Mouse (Mus musculus): ENCODE measurements around the gene Tcl1b1. TPM values are rescaled to one million over a fixed set of nuclear protein-coding genes. Genes with fewer than 3 reads are reported as not detected.
"Not testable (repeated sequence)": the region's sequence is repeated elsewhere in the genome, so short reads cannot be mapped to it uniquely, and the experiment has no call there.

Tcl1b1 gene
- total RNA-seq (2015): not detected in 2 replicates
- total RNA-seq (2017): not detected in 2 replicates

DNA sequence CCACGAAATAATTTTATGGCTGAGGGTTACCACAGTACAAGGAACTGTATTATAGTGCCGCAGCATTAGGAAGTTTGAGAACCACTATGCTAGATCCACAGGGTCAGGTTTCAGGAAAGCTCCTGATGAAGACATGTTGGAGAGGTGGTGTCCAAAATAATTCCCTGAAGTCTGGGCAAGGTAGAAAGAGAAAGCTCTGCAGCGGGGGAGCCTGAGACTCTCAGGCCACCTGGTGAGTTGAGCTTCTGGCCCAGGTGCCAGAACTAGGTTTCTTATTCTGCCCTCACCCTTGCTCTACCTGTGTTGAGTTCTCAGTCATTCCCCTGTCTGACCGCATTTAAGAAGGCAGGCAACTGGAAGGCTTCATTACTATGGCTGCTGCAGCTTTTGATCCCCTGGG lies at the start of gene Tcl1b1:
Gene Tcl1b1 (plus strand): TSS at position 301 of the 400 bp plus-strand sequence.
- no peak for ATAC-seq (replicated peaks; ENCODE audit: poor library complexity)

DNA sequence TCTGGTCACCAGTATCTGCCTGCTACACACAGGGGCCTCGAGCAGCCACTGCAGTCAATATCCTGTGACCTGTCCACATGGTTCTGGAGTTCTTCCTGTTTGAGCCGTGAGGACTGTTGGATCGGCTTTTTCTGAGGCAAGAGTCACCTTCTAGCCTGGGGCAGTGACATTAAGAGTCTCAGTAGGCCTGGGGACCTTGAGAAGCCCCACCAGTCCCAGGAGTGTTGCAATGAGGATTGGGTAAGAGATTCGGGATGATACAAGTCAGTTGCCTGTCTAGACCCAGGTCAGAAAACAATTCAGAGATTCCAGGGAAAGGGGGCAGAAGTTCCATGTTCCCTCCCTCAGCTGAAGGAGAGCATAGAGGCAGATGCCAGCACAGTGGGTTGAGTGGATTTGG lies 49.7 kb upstream of the Tcl1b1 start:
- ATAC-seq (replicated peaks; ENCODE audit: poor library complexity): peak; percentile 58

DNA sequence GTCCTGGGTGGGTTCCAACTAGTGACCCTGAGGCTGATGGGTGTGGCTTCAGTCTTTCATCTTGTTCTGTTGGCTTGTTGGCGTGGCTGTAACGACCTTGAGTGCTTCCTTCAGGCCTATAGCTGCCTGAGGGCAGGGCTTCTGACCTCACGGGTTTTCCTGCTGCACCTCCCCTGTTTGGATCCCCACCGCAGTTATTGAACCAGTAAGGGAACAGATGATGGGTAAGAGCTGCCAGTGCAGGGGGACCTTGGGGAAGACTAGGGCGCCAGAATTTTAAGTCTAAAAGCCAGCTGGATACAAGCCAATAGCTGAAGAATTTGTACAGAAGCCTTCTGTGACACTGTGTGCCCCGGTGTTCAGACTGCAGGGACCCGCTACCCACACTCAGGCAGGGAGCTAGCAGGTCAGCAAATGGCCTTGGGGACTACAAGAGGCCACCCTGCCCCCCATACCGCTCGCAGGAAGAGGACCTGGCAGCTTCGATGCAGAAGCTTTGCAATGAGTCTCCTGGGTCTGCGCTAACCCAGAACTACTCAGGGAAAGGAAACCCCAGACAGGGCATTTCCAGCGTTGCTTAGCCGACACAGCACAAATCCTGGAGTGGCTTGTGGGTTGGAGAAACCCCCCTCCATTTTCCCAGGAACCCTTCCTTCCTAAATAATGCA lies 47.0 kb upstream of the Tcl1b1 start:
- no peak for ATAC-seq (replicated peaks; ENCODE audit: poor library complexity)

DNA sequence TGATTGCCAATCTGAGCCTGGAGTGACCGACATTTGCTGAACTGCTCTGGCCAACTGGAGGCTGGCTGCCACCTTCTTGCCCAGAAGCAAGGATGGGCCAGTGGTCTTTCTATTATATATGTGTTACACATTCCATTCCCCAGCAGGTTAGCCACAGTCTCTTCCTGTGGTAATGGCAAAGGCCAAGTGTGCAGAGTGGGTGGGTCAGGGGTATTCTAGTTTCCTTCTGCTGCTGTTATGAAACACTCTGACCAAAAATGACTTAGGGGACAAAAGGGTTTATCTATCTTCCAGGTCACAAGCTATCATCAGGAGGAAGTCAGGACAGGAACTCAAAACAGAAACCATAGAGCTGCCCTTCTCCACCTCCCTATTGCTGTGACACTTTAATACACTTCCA lies 42.8 kb upstream of the Tcl1b1 start:
- peak; percentile 92 for ATAC-seq (replicated peaks; ENCODE audit: poor library complexity)

DNA sequence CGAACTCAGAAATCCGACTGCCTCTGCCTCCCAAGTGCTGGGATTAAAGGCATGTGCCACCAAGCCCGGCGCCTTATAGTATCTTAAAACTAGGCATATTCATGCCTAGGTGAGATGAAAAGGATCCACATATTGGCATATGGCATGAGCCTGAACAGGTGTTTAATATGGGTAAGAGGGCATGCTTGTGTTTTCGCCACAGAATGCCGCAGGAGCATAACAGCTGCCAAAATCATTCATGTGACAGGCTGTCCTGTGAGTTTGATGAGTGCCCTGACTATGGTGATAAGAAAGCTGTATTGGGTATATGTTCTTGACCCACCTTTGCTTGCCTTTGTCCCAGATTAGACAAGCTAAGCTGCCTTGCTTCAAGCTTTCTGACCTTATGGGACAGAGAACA lies 34.1 kb upstream of the Tcl1b1 start:
- no peak for ATAC-seq (replicated peaks; ENCODE audit: poor library complexity)

DNA sequence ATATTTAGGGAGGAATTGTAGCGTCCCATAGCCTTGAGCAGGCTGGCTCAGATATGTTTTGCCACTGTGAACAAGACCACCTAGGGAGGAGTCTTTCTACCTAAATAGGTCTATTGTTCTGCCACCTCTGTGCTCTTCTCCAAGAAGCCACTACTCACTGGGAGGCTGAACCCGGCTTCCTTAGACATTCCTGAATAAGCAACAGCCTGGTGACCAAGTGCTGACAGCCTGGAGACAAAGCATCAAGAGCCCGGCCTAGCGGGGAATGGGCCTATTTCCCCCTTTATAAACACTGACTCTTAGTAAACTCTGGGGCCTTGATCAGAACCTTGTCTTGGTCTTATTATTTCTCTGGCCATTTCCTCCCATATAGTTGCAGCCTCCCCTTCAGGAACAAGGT lies 33.0 kb upstream of the Tcl1b1 start:
- no peak for ATAC-seq (replicated peaks; ENCODE audit: poor library complexity)

- ATAC-seq (replicated peaks; ENCODE audit: poor library complexity): no peak
Observed at GRCm38 (mm10) chr12:105127607-105128006, 31.9 kb upstream of the Tcl1b1 start.

DNA sequence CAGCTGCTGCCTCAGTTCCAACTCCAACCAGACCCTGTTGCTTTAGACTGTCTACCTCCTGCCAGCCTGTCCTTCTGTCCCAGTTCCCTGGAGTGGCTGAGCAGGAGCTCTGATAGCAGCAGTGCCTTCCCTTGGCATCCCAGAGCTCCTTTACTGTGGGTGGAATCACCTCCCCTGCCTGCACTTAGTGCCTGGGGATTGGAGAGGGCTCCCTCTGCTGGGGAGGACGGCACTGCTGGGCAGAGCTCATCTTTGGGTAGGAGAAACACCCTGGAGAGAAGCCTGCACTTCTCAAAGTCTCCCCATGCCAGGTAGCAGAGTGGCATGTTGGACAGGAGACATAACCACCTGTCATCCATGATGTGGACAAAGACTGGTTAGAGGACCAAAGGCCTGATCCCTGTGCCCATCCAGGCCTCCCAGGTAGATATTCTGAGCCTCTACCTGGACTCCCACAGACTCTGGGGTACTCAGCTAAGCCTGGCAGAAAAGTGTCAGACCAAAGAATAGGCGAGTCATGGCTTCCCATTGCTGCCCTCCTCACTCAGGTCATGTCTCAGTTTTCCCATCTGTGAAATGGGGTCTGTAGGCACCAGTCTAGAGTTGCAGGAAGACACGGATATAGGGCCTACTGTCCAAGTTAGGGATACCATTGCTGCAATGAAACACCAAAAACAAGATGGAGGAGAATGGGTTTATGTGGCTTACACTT lies 29.8 kb upstream of the Tcl1b1 start:
- ATAC-seq (replicated peaks; ENCODE audit: poor library complexity): peak; percentile 84

DNA sequence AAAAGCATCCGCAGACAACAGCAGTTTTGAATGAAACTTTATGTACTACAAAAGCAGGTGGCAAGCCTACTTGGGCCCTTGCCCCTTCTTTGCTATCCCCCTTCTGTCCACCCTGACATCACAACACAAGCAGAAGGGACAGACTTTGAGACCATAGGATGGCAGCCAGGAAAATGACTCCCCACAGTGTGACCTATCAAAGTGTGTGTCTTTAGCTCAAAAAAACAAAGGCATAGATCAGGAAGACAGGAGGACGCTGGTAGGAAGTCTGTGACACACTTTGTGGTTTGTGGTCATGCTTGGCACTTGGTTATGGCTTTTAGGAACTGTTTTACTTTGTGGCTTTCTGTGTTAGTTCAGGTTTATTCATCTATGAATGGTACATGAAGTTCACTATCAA lies 25.3 kb upstream of the Tcl1b1 start:
- peak; percentile 47 for ATAC-seq (replicated peaks; ENCODE audit: poor library complexity)

DNA sequence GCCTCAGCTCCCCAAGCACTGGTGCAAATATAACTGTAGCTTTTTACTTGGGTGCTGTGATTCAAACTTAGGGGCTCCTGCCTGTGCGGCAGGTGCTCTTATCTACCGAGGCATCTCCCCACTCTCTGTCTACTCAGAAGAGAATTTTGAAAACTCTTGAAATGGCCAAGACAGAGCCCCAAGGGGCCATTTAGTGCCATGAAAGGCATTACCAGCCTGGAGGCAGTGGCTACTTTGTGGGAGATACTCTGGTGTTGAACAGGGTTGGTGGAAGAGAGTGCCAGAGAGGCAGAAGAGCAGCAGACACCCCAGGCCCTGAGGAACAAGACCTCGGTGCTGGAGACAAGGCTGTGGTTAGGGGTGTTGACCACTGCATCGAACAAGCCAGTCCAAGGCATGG lies 24.7 kb upstream of the Tcl1b1 start:
- ATAC-seq (replicated peaks; ENCODE audit: poor library complexity): not testable (repeated sequence)

- ATAC-seq (replicated peaks; ENCODE audit: poor library complexity): not testable (repeated sequence)
Observed at GRCm38 (mm10) chr12:105137729-105138128, 21.8 kb upstream of the Tcl1b1 start.

GRCm38 (mm10) chr12:105143096-105143495 lies 16.4 kb upstream of the Tcl1b1 start:
- ATAC-seq (replicated peaks; ENCODE audit: poor library complexity): no peak

DNA sequence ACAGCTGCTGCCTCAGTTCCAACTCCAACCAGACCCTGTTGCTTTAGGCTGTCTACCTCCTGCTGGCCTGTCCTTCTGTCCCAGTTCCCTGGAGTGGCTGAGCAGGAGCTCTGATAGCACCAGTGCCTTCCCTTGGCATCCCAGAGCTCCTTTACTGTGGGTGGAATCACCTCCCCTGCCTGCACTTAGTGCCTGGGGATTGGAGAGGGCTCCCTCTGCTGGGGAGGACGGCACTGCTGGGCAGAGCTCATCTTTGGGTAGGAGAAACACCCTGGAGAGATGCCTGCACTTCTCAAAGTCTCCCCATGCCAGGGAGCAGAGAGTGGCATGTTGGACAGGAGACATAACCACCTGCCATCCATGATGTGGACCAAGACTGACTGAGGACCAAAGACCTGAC lies 14.6 kb upstream of the Tcl1b1 start:
- ATAC-seq (replicated peaks; ENCODE audit: poor library complexity): peak; percentile 76

GRCm38 (mm10) chr12:105145714-105146113 lies 13.8 kb upstream of the Tcl1b1 start, which contains the start of gene Tcl1b2:
Gene Tcl1b2, plus strand, starts transcription at chr12:105146014.
- ATAC-seq (replicated peaks; ENCODE audit: poor library complexity): no peak

- ATAC-seq (replicated peaks; ENCODE audit: poor library complexity): 0 out of 2 replicates have a peak, but pooled peaks have one; percentile 14
Observed at GRCm38 (mm10) chr12:105155286-105155685, 4.2 kb upstream of the Tcl1b1 start.

- peak; percentile 62 for ATAC-seq (replicated peaks; ENCODE audit: poor library complexity)
Observed at GRCm38 (mm10) chr12:105158842-105159241, 648 bp upstream of the Tcl1b1 start.

GRCm38 (mm10) chr12:105166734-105167133 lies 7.2 kb downstream of the Tcl1b1 start:
- peak; percentile 88 for ATAC-seq (replicated peaks; ENCODE audit: poor library complexity)

DNA sequence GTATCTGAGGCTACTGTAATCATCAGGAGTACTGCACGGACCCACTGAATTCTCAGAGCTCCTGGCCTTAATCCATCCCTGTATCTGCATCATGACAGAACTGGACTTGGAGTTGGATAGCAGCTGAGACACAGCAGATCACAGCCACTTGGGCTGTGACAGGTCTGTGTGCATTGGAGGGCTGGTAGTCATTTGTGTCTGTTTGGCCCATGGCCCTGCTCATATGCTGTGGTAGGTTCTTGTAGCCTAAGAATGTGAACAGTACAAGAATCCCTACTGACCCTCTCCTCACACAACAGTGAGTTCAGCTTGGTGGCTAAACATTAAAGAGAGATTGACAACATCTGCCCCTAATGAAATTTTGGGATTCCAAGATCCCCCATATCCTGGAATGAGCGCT lies 13.9 kb downstream of the Tcl1b1 start:
- no peak for ATAC-seq (replicated peaks; ENCODE audit: poor library complexity)

- ATAC-seq (replicated peaks; ENCODE audit: poor library complexity): peak; percentile 94
Observed at GRCm38 (mm10) chr12:105174318-105174717, 14.8 kb downstream of the Tcl1b1 start.

- not testable (repeated sequence) for ATAC-seq (replicated peaks; ENCODE audit: poor library complexity)
Observed at GRCm38 (mm10) chr12:105176044-105176443, 16.6 kb downstream of the Tcl1b1 start, which contains the start of gene Tcl1b5. Gene Tcl1b5, plus strand, starts transcription at chr12:105176344.

GRCm38 (mm10) chr12:105181040-105181644 lies 21.7 kb downstream of the Tcl1b1 start:
- ATAC-seq (replicated peaks; ENCODE audit: poor library complexity): peak; percentile 60

DNA sequence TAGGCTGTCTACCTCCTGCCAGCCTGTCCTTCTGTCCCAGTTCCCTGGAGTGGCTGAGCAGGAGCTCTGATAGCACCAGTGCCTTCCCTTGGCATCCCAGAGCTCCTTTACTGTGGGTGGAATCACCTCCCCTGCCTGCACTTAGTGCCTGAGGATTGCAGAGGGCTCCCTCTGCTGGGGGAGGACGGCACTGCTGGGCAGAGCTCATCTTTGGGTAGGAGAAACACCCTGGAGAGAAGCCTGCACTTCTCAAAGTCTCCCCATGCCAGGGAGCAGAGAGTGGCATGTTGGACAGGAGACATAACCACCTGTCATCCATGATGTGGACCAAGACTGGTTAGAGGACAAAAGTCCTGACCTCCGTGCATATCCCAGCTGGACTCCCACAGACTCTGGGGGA lies 29.5 kb downstream of the Tcl1b1 start:
- peak; percentile 90 for ATAC-seq (replicated peaks; ENCODE audit: poor library complexity)

All from megakaryocyte progenitor cell, adult 5-6 weeks (primary cell).